Mouse (Mus musculus) embryonic fibroblast, embryonic 13.5 days (primary cell): Measurements from ENCODE around the gene Ube2b.
A peak's percentile ranks its signal among the peaks of the same experiment; 100 is the strongest.

ENCODE experiments used
- CTCF ChIP-seq: IDR thresholded peaks from 2 replicates; pipeline ENCODE4 v1.5.1; 2011; ENCODE audit warnings: mild to moderate bottlenecking, control low read depth, low read length, moderate library complexity, borderline replicate concordance; ENCODE audit not compliant: insufficient read depth
- POLR2A ChIP-seq: IDR thresholded peaks from 2 replicates; pipeline ENCODE4 v1.6.1; 2011; ENCODE audit warnings: low read depth, mild to moderate bottlenecking, control low read depth, low read length, moderate library complexity

DNA sequence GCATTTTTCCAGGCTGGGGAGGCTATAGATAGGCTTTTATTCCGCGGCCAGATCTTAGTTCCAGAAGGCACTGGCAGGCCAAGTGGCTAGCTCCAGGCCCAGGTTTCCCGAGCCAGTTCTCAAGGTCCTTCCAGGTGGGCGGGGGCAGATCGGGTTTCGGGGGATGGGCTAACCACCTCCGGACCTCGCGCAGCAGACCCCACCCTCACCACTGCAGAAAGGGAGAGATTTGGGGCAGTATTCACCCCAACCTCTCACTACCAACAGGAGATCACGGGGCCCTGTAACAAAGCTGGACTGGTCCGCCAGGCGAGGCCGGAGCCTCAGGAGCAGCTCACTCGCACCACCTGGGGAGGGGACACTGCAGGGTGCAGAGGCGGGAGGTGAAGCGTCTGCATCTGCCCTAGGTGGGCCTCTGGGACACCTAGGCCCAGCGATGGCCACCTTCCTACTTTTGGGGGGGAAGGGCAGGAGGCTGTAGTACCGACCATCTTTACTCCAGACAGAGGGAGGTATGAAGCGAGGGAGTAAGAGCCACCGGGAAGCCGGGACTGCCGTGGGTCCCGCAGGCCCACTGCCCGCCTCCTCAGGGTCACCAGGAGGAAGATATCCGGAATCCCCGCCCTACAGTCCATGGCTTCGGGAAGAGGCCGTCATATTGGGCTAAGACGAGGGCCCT is 812 bp downstream of the Ube2b start:
- TF ChIP-seq CTCF, result no peak
- TF ChIP-seq POLR2A, result peak; percentile 58
